Mouse (Mus musculus) C2C12 (cell line): ENCODE results near the gene Ier5.

ENCODE experiments used
- CTCF ChIP-seq: IDR thresholded peaks from one replicate; pipeline ENCODE4 v1.5.1; 2011; ENCODE audit not compliant: control insufficient read depth, insufficient read depth, insufficient read length
- USF1 ChIP-seq: IDR thresholded peaks from one replicate; pipeline ENCODE4 v1.6.1; 2011; ENCODE audit warnings: low read depth, mild to moderate bottlenecking, control low read depth, moderate library complexity

DNA sequence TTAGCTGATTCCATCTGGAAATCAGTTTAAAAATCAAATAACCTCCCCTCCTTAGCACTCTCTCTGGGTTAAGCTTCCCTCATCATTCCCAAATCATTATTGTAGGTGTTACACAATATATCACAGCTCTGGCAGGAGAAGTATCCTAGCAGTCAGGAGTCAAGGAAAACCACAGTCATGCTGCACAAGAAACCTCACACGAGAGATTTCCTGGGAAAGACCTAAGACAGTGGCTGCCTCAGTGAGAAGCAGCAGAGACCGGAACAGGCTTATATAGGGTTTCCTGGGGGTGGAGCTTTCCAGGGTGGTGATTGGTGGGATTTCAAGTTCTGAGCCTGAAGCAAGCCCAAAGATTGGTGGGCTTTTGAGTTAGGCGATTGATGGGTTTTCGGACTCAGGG, 11.4 kb downstream of the Ier5 start:
- no peak for TF ChIP-seq USF1
- no peak for TF ChIP-seq CTCF
